Mouse (Mus musculus): ENCODE measurements around the gene Neurl3. TPM values are rescaled to one million over a fixed set of nuclear protein-coding genes. Genes with fewer than 3 reads are reported as not detected.

Gene Neurl3
- 1.5 and 1.7 TPM in 2 replicates for polyA plus RNA-seq (2014; fragmentation: Nextera tagmentation; extraction: Ambion mirVana)

DNA sequence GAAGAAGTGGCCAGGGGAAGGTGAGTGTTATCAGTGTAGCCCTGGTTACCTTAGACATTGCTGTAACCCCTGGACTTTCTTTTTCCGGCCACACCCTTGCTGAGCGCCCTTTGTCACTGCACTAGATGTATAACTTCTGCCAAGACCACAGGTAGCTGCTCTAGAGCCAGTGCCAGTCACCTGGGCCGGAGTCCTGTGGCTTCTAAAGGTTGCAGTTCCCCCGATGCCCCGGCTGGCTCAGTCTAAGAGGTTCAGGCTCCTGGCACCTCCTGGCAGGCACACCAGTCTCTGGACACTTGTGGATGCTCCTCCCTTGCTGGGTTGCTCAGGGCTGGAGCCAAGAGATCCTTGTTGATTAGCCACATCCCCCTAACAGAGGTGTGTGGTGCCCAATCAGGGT, at the start of gene Neurl3:
Gene Neurl3, minus strand, starts transcription at position 225 of the 400 bp plus-strand sequence.
- H3K4me3 ChIP-seq (replicated peaks; ENCODE audit: low read length) = no peak within 1 kb of the TSS
- 0 out of 2 replicates have a peak, but pooled peaks cover under 1% of the 10 kb centered on the region for H3K27me3 ChIP-seq (ENCODE audit: control insufficient read depth, insufficient read depth, low read length)
- 87% methylated on average over 5 of the region's 5 CpGs for WGBS
- ATAC-seq (ENCODE audit: low FRiP score) (no peak), DNase-seq (ENCODE audit: low spot score) (no peak)
- no peak within 1 kb of the TSS for H3K27ac ChIP-seq
- no peaks in the 10 kb centered on the region for H3K36me3 ChIP-seq (replicated peaks; ENCODE audit: control insufficient read depth, insufficient read depth)
- no peaks in the 10 kb centered on the region for H3K4me1 ChIP-seq (replicated peaks; ENCODE audit: control insufficient read depth, insufficient read depth, low read length)
- H3K4me2 ChIP-seq (replicated peaks) = no peak within 1 kb of the TSS
- H3K9ac ChIP-seq = no peak within 1 kb of the TSS
- no peaks in the 10 kb centered on the region for H3K9me3 ChIP-seq (ENCODE audit: control insufficient read depth, low read length)

DNA sequence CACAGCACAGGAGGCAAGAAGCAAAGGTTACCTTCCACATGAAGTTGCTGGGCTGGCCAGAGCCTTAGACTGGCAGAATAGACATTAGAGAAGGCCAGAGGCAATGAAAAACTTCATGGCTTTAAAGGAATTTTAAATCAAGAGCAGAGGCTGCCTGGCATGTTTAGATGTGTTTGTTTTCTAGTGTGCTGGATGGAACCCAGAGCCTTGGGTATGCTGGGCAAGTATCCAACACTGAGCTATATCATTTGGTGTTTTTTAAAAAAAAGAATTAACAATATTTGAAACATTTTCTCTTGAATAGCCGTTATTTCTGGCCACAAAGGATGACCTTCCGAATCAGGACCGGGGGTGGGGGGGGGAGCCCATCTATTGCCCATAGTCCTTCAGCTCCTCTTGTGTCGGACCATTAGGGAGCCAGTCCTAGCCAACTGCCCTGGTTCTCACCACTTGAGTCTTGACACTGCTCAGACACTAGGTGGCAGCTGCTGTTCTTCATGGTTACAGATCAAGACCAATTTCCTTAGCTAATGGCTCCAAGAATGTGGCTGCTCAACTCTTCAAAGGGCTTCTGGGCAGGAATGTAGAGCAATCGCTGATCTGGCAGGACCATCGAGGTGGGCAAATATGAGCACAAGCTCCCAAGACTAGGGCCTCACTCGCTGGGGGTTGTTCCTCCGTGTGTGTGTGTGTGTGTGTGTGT, 49.4 kb upstream of the Neurl3 start:
- Histone ChIP-seq H3K9me3 (ENCODE audit: control insufficient read depth, low read length) (no peaks in the 10 kb centered on the region), H3K4me2 (replicated peaks) (no peak overlapping the region), H3K27me3 (ENCODE audit: control insufficient read depth, insufficient read depth, low read length) (no peaks in the 10 kb centered on the region), H3K27ac (no peak overlapping the region), H3K36me3 (replicated peaks; ENCODE audit: control insufficient read depth, insufficient read depth) (peaks cover 3% of the 10 kb centered on the region; the same call in 1 of the 2 replicates), H3K4me3 (replicated peaks; ENCODE audit: low read length) (no peak overlapping the region), H3K9ac (no peak overlapping the region), H3K4me1 (replicated peaks; ENCODE audit: control insufficient read depth, insufficient read depth, low read length) (no peaks in the 10 kb centered on the region)
- 55% methylated on average over 8 of the region's 8 CpGs for WGBS
- no peak for DNase-seq (ENCODE audit: low spot score)
- ATAC-seq (ENCODE audit: low FRiP score) = peak; percentile 42; the same call in 1 of the 2 replicates

- no peaks in the 10 kb centered on the region for H3K27me3 ChIP-seq (ENCODE audit: control insufficient read depth, insufficient read depth, low read length)
- no peaks in the 10 kb centered on the region for H3K4me1 ChIP-seq (replicated peaks; ENCODE audit: control insufficient read depth, insufficient read depth, low read length)
- H3K4me2 ChIP-seq (replicated peaks) = no peak overlapping the region
- no peak for ATAC-seq (ENCODE audit: low FRiP score)
- H3K27ac ChIP-seq = no peak overlapping the region
- 83% methylated on average over 9 of the region's 9 CpGs for WGBS
- peaks cover 3% of the 10 kb centered on the region; the same call in 1 of the 2 replicates for H3K36me3 ChIP-seq (replicated peaks; ENCODE audit: control insufficient read depth, insufficient read depth)
- no peaks in the 10 kb centered on the region for H3K9me3 ChIP-seq (ENCODE audit: control insufficient read depth, low read length)
- DNase-seq (ENCODE audit: low spot score) = no peak
- no peak overlapping the region for H3K9ac ChIP-seq
- H3K4me3 ChIP-seq (replicated peaks; ENCODE audit: low read length) = no peak overlapping the region
These were observed 48.6 kb upstream of the Neurl3 start for GRCm38 (mm10) chr1:36323076-36323475.

- ATAC-seq (ENCODE audit: low FRiP score) (no peak), DNase-seq (ENCODE audit: low spot score) (no peak)
- Histone ChIP-seq H3K36me3 (replicated peaks; ENCODE audit: control insufficient read depth, insufficient read depth) (peaks cover 3% of the 10 kb centered on the region; the same call in 1 of the 2 replicates), H3K4me2 (replicated peaks) (no peak overlapping the region), H3K27ac (no peak overlapping the region), H3K27me3 (ENCODE audit: control insufficient read depth, insufficient read depth, low read length) (no peaks in the 10 kb centered on the region), H3K4me1 (replicated peaks; ENCODE audit: control insufficient read depth, insufficient read depth, low read length) (no peaks in the 10 kb centered on the region), H3K9ac (no peak overlapping the region), H3K9me3 (ENCODE audit: control insufficient read depth, low read length) (no peaks in the 10 kb centered on the region), H3K4me3 (replicated peaks; ENCODE audit: low read length) (no peak overlapping the region)
- WGBS = 79% methylated on average over 11 of the region's 11 CpGs
These were observed 47.5 kb upstream of the Neurl3 start for GRCm38 (mm10) chr1:36321829-36322573.

DNA sequence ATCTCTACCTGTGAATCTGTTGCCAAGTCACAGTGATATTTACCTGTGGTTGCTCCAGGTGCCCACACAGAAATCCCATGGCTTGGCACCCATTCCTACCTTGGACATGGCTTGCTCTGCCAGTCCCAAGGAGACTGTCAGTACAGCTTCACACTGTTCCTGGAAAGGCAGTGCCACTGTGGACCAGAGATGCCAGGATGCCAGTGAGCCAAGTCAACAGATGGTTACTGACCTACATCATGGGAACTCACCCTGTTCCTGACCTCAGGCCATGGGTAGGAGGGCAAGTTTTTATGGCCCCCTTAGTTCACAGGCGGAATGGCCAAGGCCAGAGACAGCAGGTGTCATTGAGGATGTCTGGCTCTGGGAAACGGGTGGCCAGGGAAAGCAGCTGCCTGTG, 46.7 kb upstream of the Neurl3 start:
- Histone ChIP-seq H3K4me2 (replicated peaks) (no peak overlapping the region), H3K9me3 (ENCODE audit: control insufficient read depth, low read length) (no peaks in the 10 kb centered on the region), H3K4me3 (replicated peaks; ENCODE audit: low read length) (no peak overlapping the region), H3K4me1 (replicated peaks; ENCODE audit: control insufficient read depth, insufficient read depth, low read length) (no peaks in the 10 kb centered on the region), H3K36me3 (replicated peaks; ENCODE audit: control insufficient read depth, insufficient read depth) (peaks cover 3% of the 10 kb centered on the region; the same call in 1 of the 2 replicates), H3K27ac (no peak overlapping the region), H3K27me3 (ENCODE audit: control insufficient read depth, insufficient read depth, low read length) (no peaks in the 10 kb centered on the region), H3K9ac (no peak overlapping the region)
- WGBS = 92% methylated on average over 2 of the region's 2 CpGs
- DNase-seq (ENCODE audit: low spot score) (no peak), ATAC-seq (ENCODE audit: low FRiP score) (no peak)

DNA sequence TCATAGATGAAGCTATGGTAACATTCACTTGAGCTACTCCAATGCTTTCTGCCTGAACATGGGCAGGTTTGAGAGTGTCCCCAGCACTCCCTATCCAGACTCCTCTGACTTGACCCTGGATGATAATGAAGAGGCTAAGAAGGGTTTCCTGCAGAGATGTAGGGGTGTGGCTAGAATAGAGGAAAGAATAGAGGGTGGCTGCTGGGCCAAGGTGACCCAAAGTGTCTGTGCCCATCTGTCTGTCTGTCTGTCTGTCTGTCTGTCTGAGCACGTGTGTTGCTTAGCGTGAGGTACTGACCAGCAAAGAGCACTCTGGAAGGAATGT, 41.3 kb upstream of the Neurl3 start:
- ATAC-seq (ENCODE audit: low FRiP score) (no peak), DNase-seq (ENCODE audit: low spot score) (no peak)
- H3K4me1 ChIP-seq (replicated peaks; ENCODE audit: control insufficient read depth, insufficient read depth, low read length) = no peaks in the 10 kb centered on the region
- no peak overlapping the region for H3K4me2 ChIP-seq (replicated peaks)
- H3K36me3 ChIP-seq (replicated peaks; ENCODE audit: control insufficient read depth, insufficient read depth) = no peaks in the 10 kb centered on the region; the same call in 1 of the 2 replicates
- no peak overlapping the region for H3K9ac ChIP-seq
- no peak overlapping the region for H3K4me3 ChIP-seq (replicated peaks; ENCODE audit: low read length)
- no peaks in the 10 kb centered on the region for H3K27me3 ChIP-seq (ENCODE audit: control insufficient read depth, insufficient read depth, low read length)
- 85% methylated on average over 2 of the region's 2 CpGs for WGBS
- no peaks in the 10 kb centered on the region for H3K9me3 ChIP-seq (ENCODE audit: control insufficient read depth, low read length)
- H3K27ac ChIP-seq = no peak overlapping the region

DNA sequence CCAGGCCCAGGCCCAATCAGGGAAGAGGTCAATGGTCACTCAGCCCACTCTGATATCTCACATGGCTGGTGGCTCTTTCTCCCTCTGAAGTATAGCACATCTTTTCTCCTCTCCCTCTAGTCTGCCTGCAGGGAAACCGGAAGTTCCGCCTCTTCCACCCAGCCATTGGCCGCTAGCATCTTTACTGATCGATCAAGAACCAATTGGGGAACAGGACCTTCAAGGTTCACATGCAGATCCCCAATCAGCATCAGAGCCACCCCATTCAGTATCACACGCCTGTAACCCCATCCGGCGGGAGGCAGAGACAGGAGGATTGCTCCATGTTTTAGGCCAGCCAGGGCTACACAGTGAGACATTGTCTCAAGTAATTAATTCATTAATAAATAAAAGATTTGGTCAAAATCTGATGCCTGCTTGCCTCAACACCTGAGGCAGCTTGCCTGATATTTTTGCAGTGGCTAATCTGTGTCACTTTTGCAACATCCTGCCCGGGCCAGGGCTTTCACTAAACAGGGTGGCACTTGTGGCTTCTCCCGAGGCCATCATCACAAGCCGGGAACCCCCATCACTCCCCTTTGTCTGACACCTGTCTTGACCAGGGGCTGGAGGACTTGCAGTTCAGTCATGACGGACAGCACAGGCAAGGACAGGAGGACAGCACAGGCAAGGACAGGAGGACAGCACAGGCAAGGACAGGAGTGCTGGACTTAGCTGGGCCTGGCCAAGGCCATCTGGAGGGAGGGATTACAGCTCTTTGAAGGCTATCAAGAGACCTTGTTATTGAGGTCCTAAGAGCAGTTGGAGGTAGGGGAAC, 40.7 kb upstream of the Neurl3 start:
- Histone ChIP-seq H3K36me3 (replicated peaks; ENCODE audit: control insufficient read depth, insufficient read depth) (no peaks in the 10 kb centered on the region), H3K9ac (no peak overlapping the region), H3K4me2 (replicated peaks) (no peak overlapping the region), H3K27ac (no peak overlapping the region), H3K9me3 (ENCODE audit: control insufficient read depth, low read length) (no peaks in the 10 kb centered on the region), H3K4me3 (replicated peaks; ENCODE audit: low read length) (no peak overlapping the region), H3K27me3 (ENCODE audit: control insufficient read depth, insufficient read depth, low read length) (0 out of 2 replicates have a peak, but pooled peaks cover 1% of the 10 kb centered on the region), H3K4me1 (replicated peaks; ENCODE audit: control insufficient read depth, insufficient read depth, low read length) (no peaks in the 10 kb centered on the region)
- 90% methylated on average over 11 of the region's 11 CpGs for WGBS
- DNase-seq (ENCODE audit: low spot score) = no peak
- ATAC-seq (ENCODE audit: low FRiP score) = no peak

GRCm38 (mm10) chr1:36309498-36309901, 35.0 kb upstream of the Neurl3 start:
- Histone ChIP-seq H3K27me3 (ENCODE audit: control insufficient read depth, insufficient read depth, low read length) (peaks cover 20% of the 10 kb centered on the region), H3K9ac (no peak overlapping the region), H3K9me3 (ENCODE audit: control insufficient read depth, low read length) (no peaks in the 10 kb centered on the region), H3K27ac (no peak overlapping the region), H3K4me2 (replicated peaks) (peak overlapping the region; percentile 17; the same call in 1 of the 2 replicates), H3K4me3 (replicated peaks; ENCODE audit: low read length) (no peak overlapping the region), H3K36me3 (replicated peaks; ENCODE audit: control insufficient read depth, insufficient read depth) (no peaks in the 10 kb centered on the region), H3K4me1 (replicated peaks; ENCODE audit: control insufficient read depth, insufficient read depth, low read length) (peaks cover 19% of the 10 kb centered on the region)
- ATAC-seq (ENCODE audit: low FRiP score) (peak; percentile 25; the same call in 1 of the 2 replicates), DNase-seq (ENCODE audit: low spot score) (peak; percentile 28)
- WGBS = 14% methylated on average over 3 of the region's 3 CpGs

GRCm38 (mm10) chr1:36308966-36309475, 34.5 kb upstream of the Neurl3 start:
- no peak for ATAC-seq (ENCODE audit: low FRiP score)
- Histone ChIP-seq H3K9ac (no peak overlapping the region), H3K27ac (no peak overlapping the region), H3K27me3 (ENCODE audit: control insufficient read depth, insufficient read depth, low read length) (peaks cover 20% of the 10 kb centered on the region), H3K4me2 (replicated peaks) (peak overlapping the region; percentile 96), H3K36me3 (replicated peaks; ENCODE audit: control insufficient read depth, insufficient read depth) (no peaks in the 10 kb centered on the region), H3K4me1 (replicated peaks; ENCODE audit: control insufficient read depth, insufficient read depth, low read length) (peaks cover 19% of the 10 kb centered on the region), H3K9me3 (ENCODE audit: control insufficient read depth, low read length) (no peaks in the 10 kb centered on the region), H3K4me3 (replicated peaks; ENCODE audit: low read length) (no peak overlapping the region; the same call in 1 of the 2 replicates)
- DNase-seq (ENCODE audit: low spot score) = no peak
- WGBS = 64% methylated on average over 9 of the region's 9 CpGs

Data from hindbrain, embryonic 14.5 days (tissue).